Mouse (Mus musculus): ENCODE results near the gene Slc29a1. TPM values are rescaled to one million over a fixed set of nuclear protein-coding genes. Genes with fewer than 3 reads are reported as not detected.
"Not testable (repeated sequence)": the region's sequence is repeated elsewhere in the genome, so short reads cannot be mapped to it uniquely, and the experiment has no call there.

Slc29a1 gene
- polyA plus RNA-seq, 1 experiment: not detected

GRCm38 (mm10) chr17:45629861-45630694 is 30.7 kb upstream of the Slc29a1 start:
- Histone ChIP-seq H3K27ac (ENCODE audit: insufficient read depth, low read depth, low read length) (no peak overlapping the region; the same call in 1 of the 2 replicates), H3K4me1 (ENCODE audit: control insufficient read depth, insufficient read depth, low read length) (peaks cover 16% of the 10 kb centered on the region), H3K4me3 (ENCODE audit: insufficient read depth, low read depth, low read length) (peak overlapping the region; percentile 39)
- WGBS: 2% methylated on average over 34 of the region's 34 CpGs
- no peak for TF ChIP-seq POLR2A (IDR thresholded peaks at IDR 0.05; ENCODE audit: insufficient read depth, low read depth, low read length)

- Histone ChIP-seq H3K27ac (ENCODE audit: insufficient read depth, low read depth, low read length) (no peak overlapping the region), H3K4me1 (ENCODE audit: control insufficient read depth, insufficient read depth, low read length) (peaks cover 16% of the 10 kb centered on the region), H3K4me3 (ENCODE audit: insufficient read depth, low read depth, low read length) (peak overlapping the region; percentile 39; the same call in 1 of the 2 replicates)
- WGBS: 65% methylated on average over 13 of the region's 13 CpGs
- no peak for TF ChIP-seq POLR2A (IDR thresholded peaks at IDR 0.05; ENCODE audit: insufficient read depth, low read depth, low read length)
- no peak for TF ChIP-seq CTCF (IDR thresholded peaks at IDR 0.05; ENCODE audit: insufficient read depth, low read depth, low read length)
Measured at GRCm38 (mm10) chr17:45628885-45629855, 29.8 kb upstream of the Slc29a1 start.

GRCm38 (mm10) chr17:45628160-45628559 is 28.8 kb upstream of the Slc29a1 start:
- no peak overlapping the region for H3K27ac ChIP-seq (ENCODE audit: insufficient read depth, low read depth, low read length)
- peaks cover 16% of the 10 kb centered on the region for H3K4me1 ChIP-seq (ENCODE audit: control insufficient read depth, insufficient read depth, low read length)
- H3K4me3 ChIP-seq (ENCODE audit: insufficient read depth, low read depth, low read length): no peak overlapping the region
- TF ChIP-seq POLR2A (IDR thresholded peaks at IDR 0.05; ENCODE audit: insufficient read depth, low read depth, low read length) (no peak), CTCF (IDR thresholded peaks at IDR 0.05; ENCODE audit: insufficient read depth, low read depth, low read length) (no peak)
- WGBS: 55% methylated on average over 3 of the region's 3 CpGs

- peaks cover 16% of the 10 kb centered on the region for H3K4me1 ChIP-seq (ENCODE audit: control insufficient read depth, insufficient read depth, low read length)
- no peak overlapping the region for H3K27ac ChIP-seq (ENCODE audit: insufficient read depth, low read depth, low read length)
- no peak for TF ChIP-seq CTCF (IDR thresholded peaks at IDR 0.05; ENCODE audit: insufficient read depth, low read depth, low read length)
- no peak for TF ChIP-seq POLR2A (IDR thresholded peaks at IDR 0.05; ENCODE audit: insufficient read depth, low read depth, low read length)
- 16% methylated on average over 15 of the region's 15 CpGs for WGBS
- peak overlapping the region; percentile 12 for H3K4me3 ChIP-seq (ENCODE audit: insufficient read depth, low read depth, low read length)
Measured at GRCm38 (mm10) chr17:45626577-45627134, 27.2 kb upstream of the Slc29a1 start.

GRCm38 (mm10) chr17:45623425-45623824 is 24.0 kb upstream of the Slc29a1 start:
- H3K4me1 ChIP-seq (ENCODE audit: control insufficient read depth, insufficient read depth, low read length); H3K27ac ChIP-seq (ENCODE audit: insufficient read depth, low read depth, low read length); H3K4me3 ChIP-seq (ENCODE audit: insufficient read depth, low read depth, low read length): not testable (repeated sequence)
- WGBS: 97% methylated on average over 8 of the region's 8 CpGs

GRCm38 (mm10) chr17:45619386-45620256 is 20.2 kb upstream of the Slc29a1 start:
- WGBS: 46% methylated on average over 20 of the region's 20 CpGs
- Histone ChIP-seq H3K27ac (ENCODE audit: insufficient read depth, low read depth, low read length) (no peak overlapping the region; the same call in 1 of the 2 replicates), H3K4me3 (ENCODE audit: insufficient read depth, low read depth, low read length) (no peak overlapping the region), H3K4me1 (ENCODE audit: control insufficient read depth, insufficient read depth, low read length) (0 out of 2 replicates have a peak, but pooled peaks cover 4% of the 10 kb centered on the region)
- no peak for TF ChIP-seq POLR2A (IDR thresholded peaks at IDR 0.05; ENCODE audit: insufficient read depth, low read depth, low read length)
- TF ChIP-seq CTCF (IDR thresholded peaks at IDR 0.05; ENCODE audit: insufficient read depth, low read depth, low read length): no peak

GRCm38 (mm10) chr17:45618941-45619385 is 19.6 kb upstream of the Slc29a1 start:
- Histone ChIP-seq H3K4me1 (ENCODE audit: control insufficient read depth, insufficient read depth, low read length) (0 out of 2 replicates have a peak, but pooled peaks cover 4% of the 10 kb centered on the region), H3K4me3 (ENCODE audit: insufficient read depth, low read depth, low read length) (no peak overlapping the region), H3K27ac (ENCODE audit: insufficient read depth, low read depth, low read length) (no peak overlapping the region; the same call in 1 of the 2 replicates)
- 49% methylated on average over 8 of the region's 8 CpGs for WGBS
- TF ChIP-seq POLR2A (IDR thresholded peaks at IDR 0.05; ENCODE audit: insufficient read depth, low read depth, low read length): no peak

- no peak overlapping the region for H3K27ac ChIP-seq (ENCODE audit: insufficient read depth, low read depth, low read length)
- 0 out of 2 replicates have a peak, but pooled peaks cover 4% of the 10 kb centered on the region for H3K4me1 ChIP-seq (ENCODE audit: control insufficient read depth, insufficient read depth, low read length)
- H3K4me3 ChIP-seq (ENCODE audit: insufficient read depth, low read depth, low read length): no peak overlapping the region
- no peak for TF ChIP-seq POLR2A (IDR thresholded peaks at IDR 0.05; ENCODE audit: insufficient read depth, low read depth, low read length)
- TF ChIP-seq CTCF (IDR thresholded peaks at IDR 0.05; ENCODE audit: insufficient read depth, low read depth, low read length): no peak
- 93% methylated on average over 6 of the region's 6 CpGs for whole genome bisulfite sequencing
Measured at GRCm38 (mm10) chr17:45617655-45618054, 18.2 kb upstream of the Slc29a1 start.
